Mouse (Mus musculus) cortical plate, adult 2 months (tissue): ENCODE measurements at regions not wholly inside any gene's neighbourhood (a gene's known extent, or its start where the extent isn't known, plus 50 kb on each side); places are given as distances from the start of the nearest gene placed in this dataset.

Source experiments
- CTCF ChIP-seq: fragments of 200-500 bp; IDR thresholded peaks from 2 replicates; pipeline ENCODE4 v1.5.1; 2011; ENCODE audit warnings: mild to moderate bottlenecking, control low read depth, low read length; ENCODE audit not compliant: insufficient read depth; ENCODE audit errors: extremely low read depth
- POLR2A ChIP-seq: fragments of 200-500 bp; IDR thresholded peaks from 2 replicates; pipeline ENCODE4 v1.6.1; 2011; ENCODE audit warnings: mild to moderate bottlenecking, low read length, control low read depth; ENCODE audit not compliant: insufficient read depth; ENCODE audit errors: extremely low read depth

DNA sequence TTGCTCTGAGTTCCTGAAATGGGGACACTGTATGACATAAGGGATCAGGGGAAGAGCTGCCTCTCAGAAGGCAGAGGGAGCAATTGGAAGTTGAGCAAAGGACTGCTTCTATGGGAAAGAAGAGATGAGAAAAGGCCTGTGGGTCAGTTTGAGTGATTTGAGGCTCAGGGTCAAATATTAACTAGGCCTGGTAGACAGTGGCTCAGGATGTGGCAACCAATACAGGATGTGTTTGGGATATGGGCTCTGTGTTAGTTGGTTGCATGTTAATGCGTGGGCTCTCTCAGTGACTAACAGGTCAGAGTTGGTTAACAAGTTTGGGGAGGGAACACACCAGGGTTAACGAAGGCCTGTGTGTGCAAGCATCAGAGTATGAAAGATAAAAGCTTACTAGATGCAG, 169.3 kb upstream of the Gmds start:
- TF ChIP-seq CTCF, result no peak
- no peak for TF ChIP-seq POLR2A
